Mouse (Mus musculus) midbrain, postnatal 0 days (tissue): ENCODE results near the gene Hrasls5. TPM values are rescaled to one million over a fixed set of nuclear protein-coding genes. Genes with fewer than 3 reads are reported as not detected.

Source experiments
- ATAC-seq: fragments of 200-750 bp; cut with Nextera tagmentation; 2 replicates; pipeline ENCODE4 v1.8.0; 2017; ENCODE audit warnings: moderate number of reproducible peaks, mild to moderate bottlenecking, moderate TSS enrichment, moderate library complexity; ENCODE audit not compliant: low FRiP score
- DNase-seq: peaks from one replicate; pipeline ENCODE4 v3.0.0-alpha.2; 2015; ENCODE audit warnings: low spot score
- H3K27ac ChIP-seq: fragments of 300-500 bp; sonication (generic); 2 replicates; pipeline ENCODE4 v1.5.1; 2014; ENCODE audit warnings: low read depth, mild to moderate bottlenecking, low read length, mixed read lengths
- H3K27me3 ChIP-seq: fragments of 300-500 bp; sonication (generic); 2 replicates; pipeline ENCODE4 v1.6.1; 2014; ENCODE audit warnings: low read length, control low read depth, mixed read lengths; ENCODE audit not compliant: insufficient read depth
- H3K36me3 ChIP-seq: fragments of 300-500 bp; sonication (generic); 2 replicates; pipeline ENCODE4 v1.6.1; 2014; ENCODE audit warnings: low read length, control low read depth, mixed read lengths; ENCODE audit not compliant: insufficient read depth
- H3K4me1 ChIP-seq: fragments of 300-500 bp; sonication (generic); 2 replicates; pipeline ENCODE4 v1.6.1; 2014; ENCODE audit warnings: mild to moderate bottlenecking, control low read depth, antibody characterized with exemption, low read length, mixed read lengths; ENCODE audit not compliant: insufficient read depth
- H3K4me2 ChIP-seq: fragments of 300-500 bp; sonication (generic); 2 replicates; pipeline ENCODE4 v1.6.1; 2014; ENCODE audit warnings: low read depth, mild to moderate bottlenecking, low read length, mixed read lengths; ENCODE audit not compliant: poor library complexity, severe bottlenecking
- H3K4me3 ChIP-seq: fragments of 300-500 bp; sonication (generic); 2 replicates; pipeline ENCODE4 v1.5.1; 2014; ENCODE audit warnings: low read depth, mild to moderate bottlenecking, low read length, moderate library complexity
- H3K9ac ChIP-seq: fragments of 300-500 bp; sonication (generic); replicated peaks from 2 replicates; pipeline ENCODE4 v1.6.1; 2014; ENCODE audit warnings: mild to moderate bottlenecking, low read length, moderate library complexity, mixed read lengths; ENCODE audit not compliant: poor library complexity, severe bottlenecking
- H3K9me3 ChIP-seq: fragments of 300-500 bp; sonication (generic); 2 replicates; pipeline ENCODE4 v1.6.1; 2016; ENCODE audit warnings: low read length, control low read depth
- CTCF ChIP-seq: IDR thresholded peaks from 2 replicates; pipeline ENCODE4 v1.5.1; 2016; ENCODE audit warnings: antibody characterized with exemption, mild to moderate bottlenecking
- WGBS: fragments of 180-500 bp; shearing (Covaris S2); extraction: QIAGEN DNeasy Blood & Tissue Kit; methylation state at CpG from one replicate; pipeline ENCODE4 v1.1.7; 2014; 5-methylcytosine and 5-hydroxymethylcytosine counted together
- polyA plus RNA-seq: library from polyadenylated mRNA; unstranded; fragments of >200 nt; fragmentation: Nextera tagmentation; extraction: Ambion mirVana; gene quantifications from 2 replicates; pipeline ENCODE4 v1.2.1, GENCODE M21; 2015
- total RNA-seq: library from RNA; depleted of rRNA; stranded (reverse); fragments of >200 nt; gene quantifications from 2 replicates; pipeline ENCODE4 v1.2.3, GENCODE M21; 2014; rRNA removed

Hrasls5 gene
- total RNA-seq (0.99 TPM in 1 of 2 replicates, not detected in the other), polyA plus RNA-seq (0.59 TPM in 1 of 2 replicates, not detected in the other)

DNA sequence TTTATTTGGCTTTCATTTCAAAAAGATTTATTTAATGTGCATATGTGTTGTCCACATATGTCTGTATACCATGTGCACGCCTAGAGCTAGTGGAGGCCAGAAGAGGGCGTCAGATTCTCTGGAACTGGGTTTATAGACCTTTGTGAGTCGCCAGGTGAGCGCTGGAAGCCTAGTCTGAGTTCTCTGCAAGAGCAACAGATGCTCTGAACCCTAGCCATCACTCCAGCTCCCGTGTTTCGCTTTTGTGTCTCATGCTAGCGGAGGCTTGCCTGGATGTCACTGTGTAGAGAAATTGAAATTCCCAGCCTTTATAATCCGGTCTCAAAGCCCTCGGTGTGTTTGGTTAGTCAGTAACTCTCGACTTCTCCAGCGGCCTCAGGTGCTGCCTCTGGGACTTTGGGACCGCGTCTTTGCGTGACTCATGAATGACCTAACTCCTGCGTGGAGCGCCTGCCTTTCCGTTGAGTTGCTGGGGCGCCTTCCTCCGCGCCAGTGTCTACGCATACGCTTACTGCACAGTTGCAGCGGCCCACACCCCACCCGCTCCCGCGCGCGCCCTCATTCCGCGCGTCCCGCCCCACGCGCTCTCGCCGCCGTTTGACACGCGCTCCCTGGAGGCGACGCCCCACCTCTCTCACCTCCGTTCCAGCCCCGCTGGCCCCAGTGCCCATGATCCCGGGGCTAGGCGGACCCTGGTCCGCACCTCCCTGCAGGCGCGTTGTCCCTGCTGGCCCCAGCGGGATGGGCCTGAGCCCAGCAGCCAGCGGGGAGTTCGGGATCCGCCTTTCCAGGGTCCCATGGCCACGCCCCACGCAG, at the start of gene Hrasls5:
Hrasls5 (plus strand) TSS at position 600 of the 816 bp plus-strand sequence.
- WGBS = 1% methylated on average over 54 of the region's 54 CpGs
- no peaks in the 10 kb centered on the region for H3K9me3 ChIP-seq
- DNase-seq = peak; percentile 28
- peak within 1 kb of the TSS; percentile 50; the same call in 1 of the 2 replicates for H3K9ac ChIP-seq
- H3K36me3 ChIP-seq = no peaks in the 10 kb centered on the region
- no peaks in the 10 kb centered on the region for H3K27me3 ChIP-seq
- no peak within 1 kb of the TSS for H3K27ac ChIP-seq
- H3K4me1 ChIP-seq = peaks cover 4% of the 10 kb centered on the region; the same call in 1 of the 2 replicates
- TF ChIP-seq CTCF = peak; percentile 50
- H3K4me3 ChIP-seq = peak within 1 kb of the TSS; percentile 46
- peak; percentile 78 for ATAC-seq
- peak within 1 kb of the TSS; percentile 94 for H3K4me2 ChIP-seq

- DNase-seq (no peak), ATAC-seq (no peak)
- no peaks in the 10 kb centered on the region for H3K9me3 ChIP-seq
- 76% methylated on average over 10 of the region's 10 CpGs for WGBS
- H3K9ac ChIP-seq = no peak overlapping the region
- H3K4me2 ChIP-seq = no peak overlapping the region
- H3K4me3 ChIP-seq = no peak overlapping the region
- TF ChIP-seq CTCF = no peak
- H3K36me3 ChIP-seq = no peaks in the 10 kb centered on the region
- H3K27ac ChIP-seq = no peak overlapping the region
- H3K27me3 ChIP-seq = no peaks in the 10 kb centered on the region
- H3K4me1 ChIP-seq = no peaks in the 10 kb centered on the region
Observed at GRCm38 (mm10) chr19:7562601-7563129, 49.7 kb upstream of the Hrasls5 start.

DNA sequence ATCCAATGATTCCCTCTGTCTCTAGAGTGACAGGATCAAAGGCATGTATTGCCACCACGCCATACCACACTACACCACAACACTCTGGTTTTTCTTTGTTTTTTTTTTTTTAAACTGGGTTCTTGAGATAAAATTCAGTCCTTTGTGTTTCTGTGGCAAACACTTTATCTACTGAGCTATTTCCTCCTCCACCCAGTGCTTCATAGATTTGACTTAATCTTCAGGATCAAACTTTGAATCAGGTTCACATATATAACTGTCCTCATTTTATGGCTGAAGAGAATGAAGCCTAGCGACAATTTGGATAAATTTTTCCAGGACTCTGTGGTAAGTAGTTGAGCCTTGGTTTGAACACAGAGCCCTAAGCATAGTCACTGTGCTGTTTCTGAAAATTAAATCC, 48.7 kb upstream of the Hrasls5 start:
- WGBS = 94% methylated on average over 2 of the region's 2 CpGs
- Histone ChIP-seq H3K9me3 (no peaks in the 10 kb centered on the region), H3K4me1 (no peaks in the 10 kb centered on the region), H3K27ac (no peak overlapping the region), H3K36me3 (no peaks in the 10 kb centered on the region), H3K27me3 (no peaks in the 10 kb centered on the region), H3K4me2 (no peak overlapping the region), H3K9ac (no peak overlapping the region), H3K4me3 (no peak overlapping the region)
- ATAC-seq (no peak), DNase-seq (no peak)
- no peak for TF ChIP-seq CTCF

GRCm38 (mm10) chr19:7564457-7564856, 47.9 kb upstream of the Hrasls5 start:
- Histone ChIP-seq H3K4me3 (no peak overlapping the region), H3K9me3 (no peaks in the 10 kb centered on the region), H3K27me3 (no peaks in the 10 kb centered on the region), H3K27ac (no peak overlapping the region), H3K36me3 (no peaks in the 10 kb centered on the region), H3K9ac (no peak overlapping the region), H3K4me2 (no peak overlapping the region), H3K4me1 (no peaks in the 10 kb centered on the region)
- no peak for DNase-seq
- ATAC-seq = no peak
- TF ChIP-seq CTCF = no peak
- WGBS = 86% methylated on average over 1 of the region's 1 CpGs

- 60% methylated on average over 3 of the region's 3 CpGs for WGBS
- no peaks in the 10 kb centered on the region for H3K4me1 ChIP-seq
- no peaks in the 10 kb centered on the region for H3K27me3 ChIP-seq
- DNase-seq = no peak
- H3K9ac ChIP-seq = no peak overlapping the region
- no peak for TF ChIP-seq CTCF
- H3K36me3 ChIP-seq = no peaks in the 10 kb centered on the region
- no peak overlapping the region for H3K27ac ChIP-seq
- no peak overlapping the region for H3K4me2 ChIP-seq
- H3K4me3 ChIP-seq = no peak overlapping the region
- H3K9me3 ChIP-seq = no peaks in the 10 kb centered on the region
- ATAC-seq = no peak
Observed at GRCm38 (mm10) chr19:7566826-7567225, 45.5 kb upstream of the Hrasls5 start.

GRCm38 (mm10) chr19:7568364-7568763, 44.0 kb upstream of the Hrasls5 start:
- Histone ChIP-seq H3K4me1 (no peaks in the 10 kb centered on the region), H3K9ac (no peak overlapping the region), H3K27ac (no peak overlapping the region), H3K4me2 (no peak overlapping the region), H3K9me3 (no peaks in the 10 kb centered on the region), H3K36me3 (no peaks in the 10 kb centered on the region), H3K27me3 (no peaks in the 10 kb centered on the region), H3K4me3 (no peak overlapping the region)
- 61% methylated on average over 3 of the region's 3 CpGs for WGBS
- ATAC-seq (no peak), DNase-seq (no peak)
- TF ChIP-seq CTCF = no peak
